Mouse (Mus musculus) lung, adult 2 months (tissue): ENCODE measurements around the gene Itpripl1.

Experiments
- CTCF ChIP-seq: fragments of 200-500 bp; IDR thresholded peaks from 2 replicates; pipeline ENCODE4 v1.5.1; 2011; ENCODE audit warnings: mild to moderate bottlenecking, low read length, control low read depth; ENCODE audit not compliant: insufficient read depth
- POLR2A ChIP-seq: fragments of 200-500 bp; IDR thresholded peaks from 2 replicates; pipeline ENCODE4 v1.6.1; 2011; ENCODE audit warnings: low read depth, mild to moderate bottlenecking, control low read depth, low read length, borderline replicate concordance; ENCODE audit errors: extremely low read depth

GRCm38 (mm10) chr2:127092000-127092399, 51.2 kb downstream of the Itpripl1 start:
- TF ChIP-seq POLR2A, result no peak
- no peak for TF ChIP-seq CTCF
